Mouse (Mus musculus): ENCODE measurements around the gene Mief1. TPM values are rescaled to one million over a fixed set of nuclear protein-coding genes. Genes with fewer than 3 reads are reported as not detected.

Gene Mief1
- polyA plus RNA-seq, 2 experiments, result 13.3 to 29.9 TPM

DNA sequence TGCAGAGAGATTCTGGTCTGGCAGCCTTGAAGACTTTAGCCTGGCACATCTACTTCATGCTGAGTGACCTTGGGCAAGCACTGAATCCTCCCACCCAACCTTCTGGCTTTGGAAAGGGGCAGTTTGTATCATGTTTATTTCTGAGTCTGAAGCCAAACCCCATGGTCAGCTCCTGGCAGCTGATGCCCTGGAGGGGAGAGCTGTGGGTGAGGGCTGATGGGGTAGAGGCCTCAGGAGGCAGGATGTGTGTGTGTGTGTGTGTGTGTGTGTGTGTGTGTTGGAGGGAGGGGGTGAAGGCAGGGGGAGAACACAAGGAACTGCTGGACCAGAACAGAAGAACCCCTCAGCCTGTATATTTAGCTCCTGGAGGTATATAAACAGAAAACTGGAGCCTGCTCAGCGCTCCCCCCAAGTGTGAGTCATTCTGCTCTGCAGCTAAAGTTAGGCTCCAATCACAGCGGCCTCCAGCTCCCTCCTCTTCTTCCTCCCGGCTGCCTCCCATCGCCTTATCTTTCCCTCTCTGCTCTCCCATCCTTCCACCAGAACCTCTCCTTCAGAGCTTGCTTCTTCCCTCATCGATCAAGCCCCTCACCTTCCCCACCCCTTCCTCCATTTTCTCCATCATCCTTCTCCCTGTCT is 44.4 kb downstream of the Mief1 start:
- ATAC-seq (ENCODE audit: low FRiP score, low read depth), result no peak
- H3K4me1 ChIP-seq (ENCODE audit: control insufficient read depth, insufficient read depth, low read length), result no peaks in the 10 kb centered on the region
- no peaks in the 10 kb centered on the region for H3K9me3 ChIP-seq (ENCODE audit: control insufficient read depth, low read length)
- H3K27ac ChIP-seq (replicated peaks; ENCODE audit: low read depth, low read length), result no peak overlapping the region
- H3K27me3 ChIP-seq (ENCODE audit: control insufficient read depth, insufficient read depth, low read length), result no peaks in the 10 kb centered on the region
- H3K4me2 ChIP-seq (replicated peaks; ENCODE audit: low read depth, low read length, severe bottlenecking), result no peak overlapping the region
- no peak for DNase-seq (ENCODE audit: low spot score)
- no peak for TF ChIP-seq POLR2A (IDR thresholded peaks at IDR 0.05; ENCODE audit: borderline replicate concordance, extremely low read depth, insufficient read depth, insufficient read length)
- H3K9ac ChIP-seq (ENCODE audit: low read depth, low read length, severe bottlenecking), result no peak overlapping the region
- WGBS, result 68% methylated on average over 5 of the region's 5 CpGs
- no peak overlapping the region for H3K4me3 ChIP-seq (replicated peaks; ENCODE audit: low read length)
- no peaks in the 10 kb centered on the region for H3K36me3 ChIP-seq (ENCODE audit: control insufficient read depth, insufficient read depth, low read length)

DNA sequence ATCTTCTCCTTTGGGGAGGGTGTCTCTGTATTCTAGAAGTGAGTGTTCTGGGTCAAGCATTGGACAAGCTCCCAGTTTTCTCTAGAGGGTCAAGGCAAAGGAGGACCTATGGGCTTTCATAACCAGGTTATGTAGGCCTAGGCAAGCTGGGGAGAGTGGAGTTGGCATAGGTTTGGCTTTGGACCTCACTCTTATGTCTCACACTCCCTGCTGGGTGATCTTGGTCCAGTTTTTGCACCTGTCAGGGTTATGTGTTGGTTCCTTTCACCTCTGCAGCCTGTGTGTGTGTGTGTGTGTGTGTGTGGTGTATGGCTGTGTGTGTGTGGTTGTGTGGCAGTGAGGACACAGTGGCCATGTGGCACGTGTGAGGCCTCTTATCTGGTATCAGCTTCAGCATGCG is 45.2 kb downstream of the Mief1 start:
- no peaks in the 10 kb centered on the region for H3K4me1 ChIP-seq (ENCODE audit: control insufficient read depth, insufficient read depth, low read length)
- H3K27me3 ChIP-seq (ENCODE audit: control insufficient read depth, insufficient read depth, low read length), result 0 out of 2 replicates have a peak, but pooled peaks cover 1% of the 10 kb centered on the region
- DNase-seq (ENCODE audit: low spot score) (no peak), ATAC-seq (ENCODE audit: low FRiP score, low read depth) (no peak)
- H3K27ac ChIP-seq (replicated peaks; ENCODE audit: low read depth, low read length), result no peak overlapping the region
- no peak for TF ChIP-seq POLR2A (IDR thresholded peaks at IDR 0.05; ENCODE audit: borderline replicate concordance, extremely low read depth, insufficient read depth, insufficient read length)
- no peak overlapping the region for H3K4me2 ChIP-seq (replicated peaks; ENCODE audit: low read depth, low read length, severe bottlenecking)
- no peaks in the 10 kb centered on the region for H3K9me3 ChIP-seq (ENCODE audit: control insufficient read depth, low read length)
- 78% methylated on average over 2 of the region's 2 CpGs for WGBS
- H3K36me3 ChIP-seq (ENCODE audit: control insufficient read depth, insufficient read depth, low read length), result no peaks in the 10 kb centered on the region
- no peak overlapping the region for H3K4me3 ChIP-seq (replicated peaks; ENCODE audit: low read length)
- H3K9ac ChIP-seq (ENCODE audit: low read depth, low read length, severe bottlenecking), result no peak overlapping the region

DNA sequence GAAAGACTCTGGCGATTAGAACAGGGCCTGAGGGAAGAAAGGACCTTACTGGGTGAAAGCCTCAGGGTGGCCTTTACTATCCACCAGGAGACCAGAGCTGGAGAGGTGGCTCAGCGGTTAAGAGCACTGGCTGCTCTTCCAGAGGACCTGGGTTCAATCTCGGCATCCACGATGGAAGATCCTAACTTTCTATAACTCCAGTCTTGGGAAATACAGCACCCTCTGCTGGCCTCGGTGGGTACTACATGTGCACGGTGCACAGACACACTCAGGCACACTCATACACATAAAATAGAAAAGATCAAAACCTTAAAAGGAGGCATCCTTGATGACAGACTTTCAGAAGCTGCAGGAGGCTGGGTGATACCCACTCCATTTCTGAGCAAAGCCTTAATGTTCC is 46.8 kb downstream of the Mief1 start:
- Histone ChIP-seq H3K9me3 (ENCODE audit: control insufficient read depth, low read length) (no peaks in the 10 kb centered on the region), H3K4me1 (ENCODE audit: control insufficient read depth, insufficient read depth, low read length) (no peaks in the 10 kb centered on the region), H3K36me3 (ENCODE audit: control insufficient read depth, insufficient read depth, low read length) (no peaks in the 10 kb centered on the region), H3K27ac (replicated peaks; ENCODE audit: low read depth, low read length) (no peak overlapping the region), H3K4me3 (replicated peaks; ENCODE audit: low read length) (no peak overlapping the region), H3K9ac (ENCODE audit: low read depth, low read length, severe bottlenecking) (no peak overlapping the region), H3K4me2 (replicated peaks; ENCODE audit: low read depth, low read length, severe bottlenecking) (no peak overlapping the region), H3K27me3 (ENCODE audit: control insufficient read depth, insufficient read depth, low read length) (peaks cover 16% of the 10 kb centered on the region)
- TF ChIP-seq POLR2A (IDR thresholded peaks at IDR 0.05; ENCODE audit: borderline replicate concordance, extremely low read depth, insufficient read depth, insufficient read length), result no peak
- DNase-seq (ENCODE audit: low spot score), result no peak
- 27% methylated on average over 6 of the region's 6 CpGs for WGBS
- ATAC-seq (ENCODE audit: low FRiP score, low read depth), result no peak

DNA sequence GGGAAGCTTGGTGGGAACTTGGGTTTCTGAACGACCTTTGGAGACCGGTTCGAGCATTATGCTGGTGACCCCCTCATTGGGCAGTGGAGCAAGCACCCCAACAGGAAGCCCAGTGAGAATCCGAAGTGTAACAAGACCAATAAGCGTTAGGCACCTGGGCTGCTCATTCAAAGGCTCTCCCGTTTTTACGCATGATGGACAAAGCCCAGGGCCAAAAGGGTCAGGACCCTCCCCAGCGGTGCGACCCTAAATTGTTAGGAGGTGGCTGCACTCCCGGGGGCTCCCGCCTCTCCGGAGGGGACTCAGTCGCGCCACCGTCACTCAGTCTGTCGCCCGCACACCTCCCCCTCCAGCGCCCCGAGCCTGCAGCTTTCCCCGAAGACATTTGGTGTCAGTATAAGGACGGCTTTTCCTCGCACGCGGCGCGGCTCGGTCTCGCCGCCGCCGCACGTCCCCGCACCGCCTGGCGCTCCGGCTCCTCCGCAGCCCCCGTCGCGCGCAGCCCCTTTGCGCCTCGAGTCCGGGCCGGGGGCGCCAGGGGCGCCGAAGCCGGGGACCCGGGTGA is 53.1 kb downstream of the Mief1 start, which contains the start of gene Cacna1i:
Cacna1i (plus strand) TSS at position 388 of the 565 bp plus-strand sequence.
- Histone ChIP-seq H3K36me3 (ENCODE audit: control insufficient read depth, insufficient read depth, low read length) (no peaks in the 10 kb centered on the region), H3K9me3 (ENCODE audit: control insufficient read depth, low read length) (no peaks in the 10 kb centered on the region), H3K4me3 (replicated peaks; ENCODE audit: low read length) (peak within 1 kb of the TSS; percentile 42), H3K4me1 (ENCODE audit: control insufficient read depth, insufficient read depth, low read length) (no peaks in the 10 kb centered on the region), H3K9ac (ENCODE audit: low read depth, low read length, severe bottlenecking) (peak within 1 kb of the TSS; percentile 21; the same call in 1 of the 2 replicates), H3K27ac (replicated peaks; ENCODE audit: low read depth, low read length) (no peak within 1 kb of the TSS), H3K4me2 (replicated peaks; ENCODE audit: low read depth, low read length, severe bottlenecking) (peak within 1 kb of the TSS; percentile 85), H3K27me3 (ENCODE audit: control insufficient read depth, insufficient read depth, low read length) (peaks cover 58% of the 10 kb centered on the region)
- TF ChIP-seq POLR2A (IDR thresholded peaks at IDR 0.05; ENCODE audit: borderline replicate concordance, extremely low read depth, insufficient read depth, insufficient read length), result no peak
- ATAC-seq (ENCODE audit: low FRiP score, low read depth) (no peak), DNase-seq (ENCODE audit: low spot score) (no peak)
- WGBS, result 2% methylated on average over 31 of the region's 50 CpGs

DNA sequence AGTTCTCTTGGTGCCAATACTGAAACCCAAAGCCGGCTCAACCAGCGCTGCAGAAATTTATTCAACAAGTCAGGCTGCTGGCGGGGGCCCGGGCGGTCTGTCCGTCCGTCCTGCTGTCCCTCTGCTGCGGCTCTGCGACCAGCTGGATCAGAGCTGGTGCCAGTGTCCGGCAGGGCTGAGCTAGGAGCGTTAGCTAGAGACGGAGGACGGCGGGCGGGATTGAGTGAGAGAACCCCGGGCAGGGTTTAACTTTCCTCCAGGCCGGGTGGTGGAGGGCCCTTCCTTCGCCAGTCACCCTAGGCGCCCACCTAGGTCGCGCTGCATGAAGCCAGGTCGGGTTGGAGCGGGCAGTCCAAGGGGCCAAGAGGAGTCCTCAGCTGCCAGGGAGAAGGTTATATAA is 54.2 kb downstream of the Mief1 start:
- no peak overlapping the region; the same call in 1 of the 2 replicates for H3K9ac ChIP-seq (ENCODE audit: low read depth, low read length, severe bottlenecking)
- no peak for DNase-seq (ENCODE audit: low spot score)
- no peaks in the 10 kb centered on the region for H3K4me1 ChIP-seq (ENCODE audit: control insufficient read depth, insufficient read depth, low read length)
- no peak overlapping the region for H3K27ac ChIP-seq (replicated peaks; ENCODE audit: low read depth, low read length)
- H3K27me3 ChIP-seq (ENCODE audit: control insufficient read depth, insufficient read depth, low read length), result peaks cover 58% of the 10 kb centered on the region
- H3K36me3 ChIP-seq (ENCODE audit: control insufficient read depth, insufficient read depth, low read length), result no peaks in the 10 kb centered on the region
- H3K4me3 ChIP-seq (replicated peaks; ENCODE audit: low read length), result peak overlapping the region; percentile 42
- no peaks in the 10 kb centered on the region for H3K9me3 ChIP-seq (ENCODE audit: control insufficient read depth, low read length)
- TF ChIP-seq POLR2A (IDR thresholded peaks at IDR 0.05; ENCODE audit: borderline replicate concordance, extremely low read depth, insufficient read depth, insufficient read length), result no peak
- peak overlapping the region; percentile 85 for H3K4me2 ChIP-seq (replicated peaks; ENCODE audit: low read depth, low read length, severe bottlenecking)
- WGBS, result 3% methylated on average over 23 of the region's 23 CpGs
- no peak for ATAC-seq (ENCODE audit: low FRiP score, low read depth)
